Mouse (Mus musculus): ENCODE measurements at regions not wholly inside any gene's neighbourhood (a gene's known extent, or its start where the extent isn't known, plus 50 kb on each side); places are given as distances from the start of the nearest gene placed in this dataset.
A peak's percentile ranks its signal among the peaks of the same experiment; 100 is the strongest.

- peak; percentile 60 for TF ChIP-seq CTCF (conservative IDR thresholded peaks at IDR 0.05; ENCODE audit: insufficient read depth, insufficient read length, low read depth, low read length)
- no peak for TF ChIP-seq POLR2A (IDR thresholded peaks at IDR 0.05; ENCODE audit: low read depth, low read length)
Measured at GRCm38 (mm10) chr7:34507858-34508257, 114.7 kb upstream of the Lsm14a start.
